Mouse (Mus musculus): Measurements from ENCODE around the gene Ccdc81. TPM values are rescaled to one million over a fixed set of nuclear protein-coding genes. Genes with fewer than 3 reads are reported as not detected.

The Ccdc81 gene
- polyA plus RNA-seq (2015; fragmentation: Nextera tagmentation; extraction: Ambion mirVana), result not detected in 2 replicates

DNA sequence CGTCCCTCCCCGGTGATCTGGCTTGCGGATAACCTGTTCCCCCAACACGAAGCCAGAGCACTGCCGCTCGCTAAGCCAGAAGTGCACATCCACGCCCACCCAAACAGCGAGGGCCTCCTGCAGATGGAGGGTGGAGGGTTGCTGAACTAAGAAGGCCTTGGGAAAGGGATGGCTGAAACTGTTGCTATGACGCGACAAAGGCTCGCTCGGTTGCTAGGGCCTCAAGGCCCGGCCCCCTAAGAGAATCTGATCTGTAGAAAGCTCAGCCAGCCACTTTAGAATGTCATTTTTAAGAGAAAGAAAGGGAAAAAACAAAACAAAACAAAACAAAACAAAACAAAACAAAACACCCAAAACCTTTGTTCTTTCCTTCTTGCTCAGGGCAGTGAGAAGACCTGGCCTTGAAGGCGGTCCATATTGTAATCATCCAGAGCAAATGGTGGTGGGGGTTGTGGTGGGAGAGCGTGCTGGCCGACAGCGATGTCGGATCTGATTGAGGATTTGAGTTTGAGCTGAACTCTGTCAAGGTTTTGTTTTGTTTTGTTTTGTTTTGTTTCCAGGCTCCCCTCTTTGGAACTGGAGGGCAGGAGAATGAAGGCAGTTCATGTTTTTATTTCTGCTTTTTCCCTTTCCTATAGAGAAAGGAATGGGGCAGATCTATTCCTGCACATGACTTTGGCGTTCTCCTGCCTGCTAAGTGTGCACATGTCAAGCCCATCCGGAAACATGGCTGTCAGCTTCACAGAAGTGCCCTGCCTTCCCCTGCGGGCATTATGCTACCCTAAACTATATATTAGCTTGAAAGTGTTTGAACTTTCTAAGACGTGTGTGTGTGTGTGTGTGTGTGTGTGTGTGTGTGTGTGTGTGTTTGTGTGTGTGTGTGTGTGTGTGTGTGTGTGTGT, at the start of gene Ccdc81:
Gene Ccdc81, minus strand, starts transcription at position 188 of the 902 bp plus-strand sequence.
- Histone ChIP-seq H3K36me3 (no peaks in the 10 kb centered on the region), H3K4me3 (replicated peaks) (no peak within 1 kb of the TSS), H3K9me3 (no peaks in the 10 kb centered on the region), H3K4me1 (peaks cover 4% of the 10 kb centered on the region; the same call in 1 of the 2 replicates), H3K4me2 (peak within 1 kb of the TSS; percentile 45), H3K27me3 (replicated peaks) (no peaks in the 10 kb centered on the region), H3K27ac (no peak within 1 kb of the TSS), H3K9ac (no peak within 1 kb of the TSS)
- WGBS, result 34% methylated on average over 22 of the region's 22 CpGs
- ATAC-seq (ENCODE audit: insufficient read depth, low FRiP score, low read depth), result peak; percentile 70; the same call in 1 of the 2 replicates

DNA sequence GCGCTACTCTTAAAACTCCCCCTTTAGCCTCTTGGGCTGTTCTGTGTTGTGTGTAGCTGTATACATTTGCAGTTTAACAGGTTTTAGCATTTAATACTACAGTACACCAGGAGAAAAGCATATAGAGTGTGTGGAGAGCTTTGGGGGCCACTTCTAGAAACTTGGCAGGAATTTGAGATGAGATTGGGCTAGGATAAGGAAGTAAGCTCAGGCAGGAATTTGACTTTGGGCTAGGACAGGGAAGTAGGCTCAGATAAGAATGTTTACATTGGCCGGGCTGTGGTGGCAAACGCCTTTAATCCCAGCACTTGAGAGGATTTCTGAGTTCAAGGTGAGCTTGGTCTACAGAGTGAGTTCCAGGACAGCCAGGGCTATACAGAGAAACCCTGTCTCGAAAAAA, 46.0 kb upstream of the Ccdc81 start:
- Histone ChIP-seq H3K4me3 (replicated peaks) (no peak overlapping the region), H3K9ac (no peak overlapping the region), H3K27me3 (replicated peaks) (no peaks in the 10 kb centered on the region), H3K36me3 (0 out of 2 replicates have a peak, but pooled peaks cover 3% of the 10 kb centered on the region), H3K4me2 (no peak overlapping the region), H3K27ac (no peak overlapping the region), H3K9me3 (no peaks in the 10 kb centered on the region), H3K4me1 (no peaks in the 10 kb centered on the region)
- 52% methylated on average over 4 of the region's 4 CpGs for WGBS
- no peak for ATAC-seq (ENCODE audit: insufficient read depth, low FRiP score, low read depth)

DNA sequence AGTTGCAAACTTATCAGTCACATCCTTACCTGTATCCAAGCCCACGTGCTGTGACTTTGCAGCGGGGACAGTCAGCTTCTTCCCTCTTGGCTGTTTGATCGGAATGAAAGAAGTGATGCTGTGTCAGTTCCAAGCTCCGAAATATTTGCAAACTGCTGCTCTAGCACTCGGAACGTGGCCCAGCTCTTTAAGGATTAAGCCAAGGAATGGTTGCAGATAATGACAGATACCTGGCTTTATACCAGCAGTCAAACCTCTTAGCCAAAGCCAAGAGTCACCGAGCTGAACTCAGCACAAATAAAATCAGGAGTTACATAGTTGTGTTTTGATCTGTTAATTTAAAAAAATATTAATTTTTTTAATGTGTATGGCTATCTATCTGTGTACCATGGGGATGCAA, 44.6 kb upstream of the Ccdc81 start:
- no peak for ATAC-seq (ENCODE audit: insufficient read depth, low FRiP score, low read depth)
- WGBS, result 72% methylated on average over 7 of the region's 7 CpGs
- Histone ChIP-seq H3K27ac (no peak overlapping the region), H3K36me3 (no peaks in the 10 kb centered on the region), H3K4me2 (no peak overlapping the region), H3K4me1 (no peaks in the 10 kb centered on the region), H3K27me3 (replicated peaks) (no peaks in the 10 kb centered on the region), H3K9me3 (no peaks in the 10 kb centered on the region), H3K4me3 (replicated peaks) (no peak overlapping the region), H3K9ac (no peak overlapping the region)

DNA sequence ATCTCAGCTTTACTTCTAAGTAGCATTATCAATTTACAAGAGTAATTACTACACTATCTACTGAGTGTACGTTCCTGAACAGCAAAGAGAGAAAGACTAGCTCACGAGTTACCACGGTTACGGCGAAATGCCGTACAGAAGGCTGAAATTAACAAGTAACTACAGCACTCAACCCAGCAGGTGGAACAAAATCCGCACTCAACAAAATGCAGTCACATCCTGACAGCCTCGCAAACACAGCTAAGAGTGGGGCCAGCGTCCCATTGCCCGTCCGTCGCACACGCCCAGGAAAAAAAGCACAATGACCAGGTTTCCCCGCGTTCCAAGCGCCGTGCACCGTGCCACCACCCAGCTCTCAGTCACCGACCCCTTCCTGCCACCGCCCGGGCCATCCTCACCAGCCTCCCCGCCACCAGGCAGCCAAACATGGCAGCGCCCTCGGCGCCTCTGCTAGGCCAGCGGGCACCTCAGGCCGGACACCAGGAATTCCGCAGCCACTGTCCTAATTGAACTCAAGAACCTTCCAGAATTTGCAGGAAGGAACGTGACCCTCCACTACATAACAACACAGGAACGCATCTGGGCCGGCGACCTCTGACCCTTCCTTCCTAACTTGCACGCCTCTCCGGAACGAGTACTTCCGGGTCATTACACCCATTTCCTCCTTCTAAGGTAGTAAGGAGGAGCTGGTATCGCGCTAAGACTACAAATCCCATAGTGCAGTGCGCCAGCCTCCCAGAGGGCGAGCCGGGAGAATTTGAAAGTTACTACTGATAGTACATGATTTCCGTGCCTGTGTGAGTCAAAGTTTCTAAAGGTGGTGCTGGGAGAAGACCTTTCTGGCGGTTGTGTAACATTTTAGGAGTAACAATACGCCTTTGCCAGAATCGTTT, 37.4 kb upstream of the Ccdc81 start, which contains the start of gene Hikeshi:
Gene Hikeshi, minus strand, starts transcription at position 634 of the 893 bp plus-strand sequence.
- H3K9me3 ChIP-seq, result no peaks in the 10 kb centered on the region
- peak within 1 kb of the TSS; percentile 88 for H3K4me3 ChIP-seq (replicated peaks)
- peak within 1 kb of the TSS; percentile 80 for H3K9ac ChIP-seq
- peak within 1 kb of the TSS; percentile 85 for H3K27ac ChIP-seq
- H3K36me3 ChIP-seq, result no peaks in the 10 kb centered on the region
- peak within 1 kb of the TSS; percentile 57 for H3K4me2 ChIP-seq
- no peaks in the 10 kb centered on the region for H3K27me3 ChIP-seq (replicated peaks)
- WGBS, result under 1% methylated on average over 45 of the region's 45 CpGs
- peaks cover 3% of the 10 kb centered on the region; the same call in 1 of the 2 replicates for H3K4me1 ChIP-seq
- peak; percentile 99 for ATAC-seq (ENCODE audit: insufficient read depth, low FRiP score, low read depth)

DNA sequence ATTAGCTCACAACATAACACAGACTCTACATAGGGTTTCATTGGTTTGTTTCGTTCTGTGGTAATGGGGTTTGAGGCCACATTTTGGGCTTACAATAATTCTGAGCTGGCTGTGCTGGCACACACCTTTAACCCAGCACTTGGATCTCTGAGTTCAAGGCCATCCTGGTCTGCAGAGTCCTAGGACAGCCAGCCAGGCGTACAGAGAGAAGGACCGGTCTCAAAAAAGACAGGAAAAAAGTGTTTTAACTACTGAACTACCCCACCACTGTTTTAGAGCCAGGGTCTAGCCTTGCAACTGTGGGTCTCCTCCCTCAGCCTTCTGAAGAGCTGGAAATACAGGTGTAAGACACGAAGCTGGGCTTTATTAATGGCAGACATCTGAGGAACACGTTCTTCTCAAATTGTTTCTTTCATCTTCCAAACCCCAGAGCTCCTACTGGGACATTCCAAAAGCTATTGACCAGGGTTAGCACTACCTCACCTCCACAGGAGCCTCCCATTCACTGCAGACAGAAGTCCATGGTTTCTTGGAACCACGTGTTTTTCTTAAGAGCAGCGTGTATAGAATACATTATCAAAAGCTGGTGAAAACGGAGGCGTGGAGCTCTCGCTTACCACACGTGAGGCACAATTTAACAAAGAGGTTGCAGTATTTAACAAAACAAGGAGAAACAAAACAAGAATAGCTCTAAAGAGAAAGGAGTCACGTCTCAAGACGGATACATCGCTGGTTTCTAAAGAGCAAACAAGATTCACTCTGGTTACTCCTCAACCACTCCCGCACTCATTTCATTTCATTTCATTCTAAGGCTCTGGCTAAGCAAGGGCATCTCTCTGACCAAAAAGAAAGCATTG, 36.3 kb upstream of the Ccdc81 start:
- peak overlapping the region; percentile 80; the same call in 1 of the 2 replicates for H3K9ac ChIP-seq
- H3K4me2 ChIP-seq, result peak overlapping the region; percentile 57
- 49% methylated on average over 15 of the region's 15 CpGs for WGBS
- H3K9me3 ChIP-seq, result no peaks in the 10 kb centered on the region
- no peak overlapping the region for H3K27ac ChIP-seq
- no peaks in the 10 kb centered on the region for H3K27me3 ChIP-seq (replicated peaks)
- H3K36me3 ChIP-seq, result no peaks in the 10 kb centered on the region; the same call in 1 of the 2 replicates
- peaks cover 3% of the 10 kb centered on the region; the same call in 1 of the 2 replicates for H3K4me1 ChIP-seq
- no peak for ATAC-seq (ENCODE audit: insufficient read depth, low FRiP score, low read depth)
- peak overlapping the region; percentile 88 for H3K4me3 ChIP-seq (replicated peaks)

DNA sequence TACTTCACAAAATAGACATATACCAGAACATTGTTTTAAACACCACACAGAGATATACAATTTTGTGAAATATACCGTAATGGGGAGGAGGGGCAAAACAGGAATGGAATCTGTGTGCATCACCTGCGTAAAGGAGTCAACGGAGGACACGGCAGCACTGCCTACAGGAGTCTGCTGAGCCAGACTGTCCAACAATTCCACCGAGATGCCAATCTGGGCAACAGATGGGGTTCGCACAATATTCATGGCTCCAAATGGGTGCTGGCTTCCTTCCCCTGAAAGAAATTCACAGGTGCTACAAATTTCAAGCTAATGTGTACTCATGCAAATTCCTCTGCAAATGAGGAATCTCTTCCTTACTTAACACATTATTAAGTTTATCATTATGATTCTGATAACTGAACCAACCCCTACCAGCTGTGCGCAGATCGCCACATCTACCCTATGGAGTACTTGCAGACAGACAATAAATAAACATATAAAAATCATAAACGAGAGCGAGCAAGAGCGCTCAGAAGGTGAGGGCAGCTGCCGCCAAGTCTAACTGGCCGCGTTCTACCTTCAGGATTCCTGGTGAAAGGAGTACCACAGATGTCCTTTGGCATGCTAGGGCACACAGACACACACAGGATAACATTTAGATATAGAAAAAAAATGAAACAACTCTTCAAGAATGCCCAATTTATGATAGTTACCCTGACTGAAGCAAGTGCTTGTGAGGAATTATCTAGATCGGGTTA, 20.2 kb upstream of the Ccdc81 start:
- H3K36me3 ChIP-seq, result peaks cover 9% of the 10 kb centered on the region
- no peak overlapping the region for H3K4me2 ChIP-seq
- no peaks in the 10 kb centered on the region for H3K27me3 ChIP-seq (replicated peaks)
- WGBS, result 97% methylated on average over 15 of the region's 15 CpGs
- no peak overlapping the region for H3K9ac ChIP-seq
- H3K4me1 ChIP-seq, result no peaks in the 10 kb centered on the region
- H3K4me3 ChIP-seq (replicated peaks), result no peak overlapping the region
- H3K27ac ChIP-seq, result no peak overlapping the region
- no peaks in the 10 kb centered on the region for H3K9me3 ChIP-seq
- no peak for ATAC-seq (ENCODE audit: insufficient read depth, low FRiP score, low read depth)

DNA sequence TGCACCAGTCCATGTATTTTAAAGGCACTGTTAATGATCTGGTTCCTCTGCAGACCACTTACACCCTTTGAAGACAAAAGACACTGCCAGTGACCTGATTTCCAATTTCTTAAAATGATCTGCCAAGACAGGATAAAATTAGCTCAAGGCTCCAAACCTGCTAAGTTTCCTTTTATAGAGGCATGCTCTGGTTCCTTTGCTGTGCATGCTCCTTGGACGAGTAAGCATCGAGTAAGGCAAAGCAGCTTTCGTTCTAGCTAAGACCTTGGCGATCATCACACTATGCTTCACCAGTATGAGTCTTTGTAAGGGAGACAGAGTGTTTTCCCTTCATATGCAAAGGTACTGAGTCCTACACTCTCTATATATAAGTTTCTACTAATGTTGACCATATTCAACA, 14.3 kb upstream of the Ccdc81 start:
- WGBS, result 93% methylated on average over 4 of the region's 4 CpGs
- Histone ChIP-seq H3K4me1 (no peaks in the 10 kb centered on the region), H3K4me3 (replicated peaks) (no peak overlapping the region), H3K27me3 (replicated peaks) (no peaks in the 10 kb centered on the region), H3K9me3 (no peaks in the 10 kb centered on the region), H3K36me3 (peaks cover 5% of the 10 kb centered on the region; the same call in 1 of the 2 replicates), H3K27ac (no peak overlapping the region), H3K9ac (no peak overlapping the region), H3K4me2 (no peak overlapping the region)
- no peak for ATAC-seq (ENCODE audit: insufficient read depth, low FRiP score, low read depth)

DNA sequence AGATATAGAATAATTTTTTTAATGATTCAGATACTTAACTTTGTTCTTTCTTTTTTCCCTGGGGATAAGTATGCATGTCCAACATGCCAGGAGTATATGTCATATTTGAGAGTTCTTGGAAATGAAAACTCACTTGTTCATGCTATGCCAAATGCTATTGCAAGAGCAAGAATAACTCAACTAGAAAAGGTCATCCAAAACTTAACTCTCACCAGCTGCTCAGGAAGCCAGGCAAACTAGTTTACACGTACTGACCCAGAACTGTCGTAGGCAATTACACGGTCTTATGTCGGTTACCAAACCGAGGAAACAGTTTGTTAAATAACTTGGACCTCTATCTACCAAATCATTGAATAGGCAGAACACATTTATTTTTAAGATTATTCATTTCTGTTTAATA, 13.3 kb upstream of the Ccdc81 start:
- WGBS, result 87% methylated on average over 5 of the region's 5 CpGs

DNA sequence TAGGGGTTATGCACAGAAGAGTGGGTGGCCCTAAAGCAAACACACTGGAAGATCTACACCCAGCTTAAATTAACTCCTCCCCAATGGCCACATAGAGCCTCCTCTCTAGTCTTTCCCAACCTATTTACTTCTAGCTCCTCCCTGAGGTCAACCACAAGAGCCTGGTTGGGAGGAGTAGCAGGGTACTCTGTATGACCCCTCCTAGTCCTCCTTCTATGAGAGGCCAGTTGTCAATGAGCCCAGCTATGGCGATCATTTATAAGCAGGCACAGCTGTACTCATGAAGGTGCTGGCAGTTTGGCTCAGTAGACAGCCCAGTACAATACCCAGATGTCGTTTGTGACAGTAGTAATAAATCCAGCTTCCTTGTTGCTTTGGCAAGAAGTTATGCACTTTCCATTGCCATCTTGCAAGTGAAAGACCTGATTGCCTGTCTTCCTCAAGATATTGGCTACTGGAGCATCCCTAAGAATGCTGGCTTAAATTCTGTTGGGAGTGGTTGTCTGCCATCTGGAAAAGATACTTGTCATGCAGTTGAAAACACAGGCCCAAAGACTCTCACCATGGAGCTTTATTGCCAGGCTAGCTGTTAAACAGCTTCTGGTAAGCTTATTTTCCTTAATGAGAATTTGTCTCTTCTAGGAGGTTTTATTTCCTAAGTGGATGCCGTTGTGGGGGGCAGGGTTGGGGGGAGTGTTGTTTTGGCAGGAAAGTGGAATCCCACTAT, 10.2 kb upstream of the Ccdc81 start:
- ATAC-seq (ENCODE audit: insufficient read depth, low FRiP score, low read depth), result no peak
- Histone ChIP-seq H3K4me1 (no peaks in the 10 kb centered on the region), H3K27ac (no peak overlapping the region), H3K36me3 (no peaks in the 10 kb centered on the region), H3K4me3 (replicated peaks) (no peak overlapping the region), H3K9me3 (no peaks in the 10 kb centered on the region), H3K9ac (no peak overlapping the region), H3K4me2 (no peak overlapping the region), H3K27me3 (replicated peaks) (no peaks in the 10 kb centered on the region)
- WGBS, result 78% methylated on average over 3 of the region's 3 CpGs

More for the DNA sequence above, 13.3 kb upstream of the Ccdc81 start:
- no peaks in the 10 kb centered on the region for H3K9me3 ChIP-seq
- no peak overlapping the region for H3K27ac ChIP-seq
- no peak overlapping the region for H3K4me3 ChIP-seq (replicated peaks)
- peaks cover 5% of the 10 kb centered on the region; the same call in 1 of the 2 replicates for H3K36me3 ChIP-seq
- H3K27me3 ChIP-seq (replicated peaks), result no peaks in the 10 kb centered on the region
- no peak for ATAC-seq (ENCODE audit: insufficient read depth, low FRiP score, low read depth)
- H3K4me2 ChIP-seq, result no peak overlapping the region
- no peak overlapping the region for H3K9ac ChIP-seq
- H3K4me1 ChIP-seq, result no peaks in the 10 kb centered on the region

DNA sequence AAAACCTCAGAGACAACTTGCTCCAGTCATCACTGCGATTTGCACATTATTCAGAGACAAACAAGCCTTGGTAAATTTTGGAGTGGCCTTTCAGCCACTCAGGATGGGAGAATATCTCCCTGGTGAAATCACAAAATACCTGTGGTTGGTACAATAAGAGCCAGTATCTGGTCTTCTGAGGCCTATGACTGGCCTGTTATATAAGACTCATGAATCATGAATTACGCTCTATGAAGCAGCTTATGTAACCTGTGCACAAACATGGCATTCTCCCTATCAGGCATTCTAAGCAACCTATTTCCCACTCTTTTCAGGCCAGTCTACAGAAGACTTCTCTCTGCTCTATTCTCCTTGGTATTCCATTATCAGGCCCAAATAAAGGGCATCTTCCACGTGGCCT, 8.9 kb upstream of the Ccdc81 start:
- Histone ChIP-seq H3K4me1 (no peaks in the 10 kb centered on the region), H3K36me3 (no peaks in the 10 kb centered on the region), H3K4me2 (no peak overlapping the region), H3K4me3 (replicated peaks) (no peak overlapping the region), H3K27ac (no peak overlapping the region), H3K9me3 (no peaks in the 10 kb centered on the region), H3K27me3 (replicated peaks) (no peaks in the 10 kb centered on the region), H3K9ac (no peak overlapping the region)
- WGBS, result 89% methylated on average over 3 of the region's 3 CpGs
- no peak for ATAC-seq (ENCODE audit: insufficient read depth, low FRiP score, low read depth)
